Mouse (Mus musculus) hematopoietic stem cell, adult 5-6 weeks (primary cell): ENCODE measurements around the gene Csmd2. TPM values are rescaled to one million over a fixed set of nuclear protein-coding genes. Genes with fewer than 3 reads are reported as not detected.

ENCODE experiments used
- ATAC-seq, 2 experiments: fragments of 125-278 bp in 1 of 2; replicated peaks in 1 of 2; 2 replicates each; pipeline ENCODE4 v1.8.0; 2016 to 2017; ENCODE audit warnings: inconsistent platforms in 2 of 2, mild to moderate bottlenecking in 2 of 2, moderate number of reproducible peaks in 2 of 2, low read depth in 1 of 2, moderate TSS enrichment in 1 of 2; ENCODE audit not compliant: low FRiP score in 2 of 2, poor library complexity in 2 of 2, severe bottlenecking in 2 of 2, insufficient read depth in 1 of 2, low TSS enrichment in 1 of 2
- total RNA-seq: library from RNA; stranded (forward); fragments of 172-1452, 232-1000 nt; gene quantifications from 2 replicates; pipeline ENCODE4 v1.2.3, GENCODE M21; 2017

The Csmd2 gene
- total RNA-seq, 1 experiment from 2014 or later, result not detected

GRCm38 (mm10) chr4:128402706-128403105 is 415.0 kb downstream of the Csmd2 start:
- ATAC-seq, result no peak

- no peak for ATAC-seq
These were observed 417.9 kb downstream of the Csmd2 start for GRCm38 (mm10) chr4:128405576-128405975.

- no peak for ATAC-seq
These were observed 419.6 kb downstream of the Csmd2 start for GRCm38 (mm10) chr4:128407084-128407845.

DNA sequence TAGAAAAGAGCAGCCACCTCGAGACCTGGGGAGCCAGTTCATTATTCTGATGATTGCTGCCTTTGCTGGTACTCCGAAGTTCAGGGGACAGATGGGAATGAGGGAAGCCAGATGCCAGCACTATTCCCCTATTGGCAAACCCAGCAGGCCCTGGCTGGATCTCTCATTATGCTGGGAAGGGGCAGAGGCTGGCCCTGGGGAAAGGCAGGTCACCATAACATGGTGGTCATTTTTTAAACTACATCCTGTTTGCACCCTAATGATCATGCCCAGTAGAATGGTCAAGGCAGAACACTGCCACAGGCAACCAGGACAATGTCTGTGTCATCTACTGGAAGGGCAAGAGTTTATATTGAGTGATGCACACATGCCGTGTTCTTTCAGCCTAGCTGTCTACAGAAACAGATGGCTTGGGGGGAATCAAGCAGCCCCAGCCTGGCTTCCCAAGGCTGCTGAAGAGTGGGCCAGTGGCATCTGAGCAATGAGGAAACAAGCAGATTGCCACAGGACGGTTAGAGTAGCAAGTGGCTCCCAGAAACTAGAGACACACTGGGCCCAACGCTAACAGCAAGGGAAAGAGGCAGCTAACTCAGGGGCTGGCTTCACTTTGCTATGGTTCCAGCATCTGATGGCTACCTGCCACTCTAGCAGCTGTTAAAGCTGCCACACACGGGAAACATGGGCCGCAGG is 424.4 kb downstream of the Csmd2 start:
- no peak for ATAC-seq

DNA sequence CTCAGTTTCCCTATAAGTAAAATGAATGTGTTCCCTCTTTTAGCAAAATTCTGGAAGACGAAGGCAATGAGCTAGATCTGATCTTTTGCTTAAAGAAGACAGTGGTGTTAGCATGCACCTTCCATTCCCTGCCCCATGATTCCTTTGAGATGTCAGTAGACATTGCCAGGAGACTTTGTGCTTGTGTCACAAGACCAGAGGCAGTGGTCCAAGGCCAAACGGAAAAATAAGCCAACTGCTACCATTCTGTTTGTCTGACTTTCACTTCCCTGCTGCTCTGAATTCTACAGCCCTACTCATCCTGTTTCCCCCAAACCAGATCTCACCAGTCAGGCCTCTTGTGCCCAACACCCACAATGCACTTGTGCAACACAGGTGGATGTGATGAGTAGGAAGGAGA is 427.1 kb downstream of the Csmd2 start:
- ATAC-seq, result no peak

- no peak for ATAC-seq
These were observed 432.4 kb downstream of the Csmd2 start for GRCm38 (mm10) chr4:128419988-128420617.

GRCm38 (mm10) chr4:128422486-128422885 is 434.8 kb downstream of the Csmd2 start:
- ATAC-seq, result no peak

DNA sequence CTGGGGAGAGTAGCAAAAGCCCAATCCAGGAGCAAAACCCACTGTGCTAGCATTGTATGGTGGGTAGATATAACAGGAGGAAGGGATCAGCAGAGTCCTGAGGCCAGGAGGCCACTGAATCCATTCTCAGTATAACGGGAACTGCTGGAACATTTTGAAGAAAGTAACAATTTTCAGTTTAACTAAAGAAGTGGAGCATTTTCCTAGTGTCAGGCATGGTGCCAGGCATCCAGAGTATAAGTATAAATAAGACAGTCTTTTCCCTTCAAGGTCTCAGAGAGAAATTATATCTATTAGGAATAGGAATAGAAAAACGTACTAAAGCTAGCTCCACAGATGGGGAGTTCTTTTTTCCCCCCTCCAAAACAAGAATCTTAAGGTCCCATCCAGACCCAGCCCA is 437.7 kb downstream of the Csmd2 start:
- ATAC-seq, result no peak

GRCm38 (mm10) chr4:128427261-128428030 is 439.8 kb downstream of the Csmd2 start:
- no peak for ATAC-seq

DNA sequence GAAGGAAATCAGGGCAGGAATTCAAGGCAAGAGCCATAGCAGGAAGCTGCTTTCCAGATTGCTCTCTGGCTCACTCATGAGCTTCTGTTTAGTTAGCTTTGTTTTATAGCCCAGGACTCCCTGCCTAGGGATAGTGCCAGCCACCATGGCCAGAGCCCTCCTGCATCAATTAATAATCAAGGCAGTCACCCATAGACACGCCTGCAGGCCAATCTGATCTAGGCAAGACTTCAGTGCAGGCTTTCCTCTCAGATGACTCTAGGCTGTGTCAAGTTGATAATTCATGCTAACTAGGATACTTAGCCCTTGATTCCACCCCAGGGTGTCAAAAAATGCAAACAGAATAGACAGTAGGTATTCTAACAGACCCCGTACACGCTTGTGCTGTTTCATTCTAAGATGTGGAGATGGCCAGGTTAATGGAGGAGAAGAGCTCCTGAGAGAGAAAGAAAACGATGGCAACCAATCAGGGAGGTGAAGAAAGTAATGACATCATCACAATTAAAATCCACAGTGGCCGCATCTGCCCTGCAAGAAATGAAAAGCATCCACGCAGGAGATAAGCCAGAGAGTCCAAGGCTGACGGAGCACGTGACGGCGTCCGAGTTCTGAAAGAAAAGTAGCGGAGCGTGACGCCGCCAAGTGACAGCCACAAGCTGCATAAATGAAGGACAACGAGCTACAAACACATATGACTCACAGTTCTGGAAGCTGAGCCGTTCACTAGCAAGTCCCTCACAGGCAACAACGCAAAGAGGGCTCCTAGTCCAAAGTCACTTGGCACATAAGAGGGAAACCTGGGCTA is 440.8 kb downstream of the Csmd2 start:
- ATAC-seq, result no peak

- no peak for ATAC-seq
These were observed 441.9 kb downstream of the Csmd2 start for GRCm38 (mm10) chr4:128429591-128429990.

- ATAC-seq, result no peak
These were observed 452.9 kb downstream of the Csmd2 start for GRCm38 (mm10) chr4:128440550-128440949.

DNA sequence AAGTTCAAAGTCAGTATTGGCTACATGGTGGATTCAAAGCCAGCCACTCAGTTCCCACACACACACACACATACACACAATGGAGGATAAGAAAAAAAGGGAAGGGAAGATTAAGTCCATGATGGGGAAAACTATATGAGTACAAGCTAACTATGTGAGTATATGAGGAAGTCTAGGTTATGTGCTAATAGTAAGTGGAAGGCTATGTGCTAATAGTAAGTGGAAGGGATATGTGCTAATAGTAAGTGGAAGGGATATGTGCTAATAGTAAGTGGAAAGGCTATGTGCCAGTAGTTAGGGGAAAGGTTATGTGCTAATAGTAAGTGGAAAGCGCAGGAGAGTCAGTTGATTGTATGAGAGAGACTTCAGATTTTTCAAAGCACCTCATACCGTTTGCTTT is 453.6 kb downstream of the Csmd2 start:
- ATAC-seq, result peak in 1 of 2 experiments; percentile 17; a peak in 1 of 4 replicates

DNA sequence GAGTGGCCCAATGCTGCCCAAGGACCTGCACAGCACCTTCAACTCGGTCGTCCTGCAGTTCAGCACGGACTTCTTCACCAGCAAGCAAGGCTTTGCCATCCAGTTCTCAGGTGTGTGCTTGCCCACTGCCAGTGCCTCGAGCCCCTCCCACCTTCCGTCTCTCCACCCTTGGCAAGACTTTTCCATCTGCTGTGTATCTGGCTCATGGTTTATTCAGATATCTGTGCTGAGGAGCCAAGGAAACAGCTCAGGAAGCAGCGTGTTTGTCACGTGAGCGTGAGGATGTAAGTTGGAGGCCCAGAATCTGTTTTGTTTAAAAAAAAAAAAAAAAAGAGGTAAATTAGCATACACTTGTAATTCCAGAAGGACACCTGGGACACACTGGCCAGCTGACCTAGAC is 455.1 kb downstream of the Csmd2 start:
- no peak for ATAC-seq

DNA sequence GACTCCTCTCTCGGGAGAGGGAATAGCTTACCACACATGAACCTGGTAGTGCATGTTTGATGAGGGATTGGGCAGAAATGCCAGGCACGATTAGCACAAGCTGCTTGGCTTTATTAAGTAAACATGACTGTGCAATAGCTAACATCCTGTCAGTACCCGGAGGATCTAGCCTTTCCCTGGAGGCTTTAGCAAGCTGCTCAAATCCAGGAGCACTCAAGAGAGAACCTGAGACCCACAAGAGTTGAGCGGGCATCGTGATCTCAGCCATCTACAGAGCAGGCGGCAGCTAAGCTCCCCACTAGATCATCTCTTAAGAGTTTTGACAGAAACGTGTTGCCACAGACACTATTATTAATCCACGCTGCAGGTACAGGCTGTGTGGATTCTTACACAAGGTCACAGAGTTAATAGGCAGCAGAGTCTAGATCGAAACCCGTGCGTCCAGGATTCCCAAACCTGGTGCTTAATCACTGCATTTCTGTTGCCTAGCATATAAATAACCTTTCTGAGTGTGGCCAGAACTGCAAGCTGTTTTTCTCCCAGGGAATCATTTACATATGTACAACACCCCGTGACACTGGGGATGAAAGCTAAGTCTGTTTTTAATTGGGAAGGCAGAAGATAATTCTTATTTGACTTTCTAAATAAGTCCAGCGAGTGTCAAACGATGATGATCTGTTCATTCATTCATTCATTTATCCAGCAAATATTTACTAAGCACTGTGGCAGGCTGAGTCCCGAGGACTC is 458.0 kb downstream of the Csmd2 start:
- no peak for ATAC-seq

GRCm38 (mm10) chr4:128448831-128449431 is 461.3 kb downstream of the Csmd2 start:
- ATAC-seq, result no peak
